In the genomic region with DNA sequence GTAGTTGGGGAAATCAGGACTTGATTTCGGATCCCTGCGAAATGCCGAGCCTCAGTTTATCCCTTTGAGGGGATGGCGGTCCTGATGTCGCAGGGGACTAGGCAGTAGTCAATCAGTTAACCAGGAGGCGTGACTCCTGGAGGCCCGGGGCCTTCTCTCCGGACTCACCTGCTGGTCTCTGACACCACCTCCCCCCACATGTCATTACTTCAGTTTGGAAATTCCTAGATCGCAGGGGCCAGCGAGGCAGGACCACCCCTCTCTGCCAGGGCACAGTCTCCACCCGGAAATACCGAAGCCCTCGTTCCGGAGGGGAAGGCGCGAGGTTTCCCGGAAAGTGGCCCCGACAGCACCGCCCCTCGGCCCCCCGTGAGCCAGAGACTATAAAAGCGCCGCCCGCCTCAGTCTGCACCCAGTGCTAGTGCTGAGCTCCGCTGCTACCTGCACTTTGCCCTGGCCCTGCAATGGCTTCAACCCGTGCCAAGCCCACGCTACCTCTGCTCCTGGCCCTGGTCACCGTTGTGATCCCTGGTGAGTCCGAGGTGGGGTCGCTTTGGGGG, we compare ENCODE assay signal across 8 mouse cellular contexts. TPM values are rescaled to one million over a fixed set of nuclear protein-coding genes. Genes with fewer than 3 reads are reported as not detected.
DNase-seq lines count a peak whose midpoint lies in the region; ATAC-seq and TF ChIP-seq lines count a peak whose summit lies in the region.

A gene (plus strand): TSS at position 415 of the 560 bp plus-strand sequence.

- ATAC-seq in forebrain, embryonic 13.5 days, result no peak

- WGBS in forebrain, embryonic 13.5 days, result under 1% methylated on average over 28 of the region's 30 CpGs

- peak within 1 kb of the TSS; percentile 37 for H3K4me3 ChIP-seq in left cerebral cortex, adult 2 months
- peak within 1 kb of the TSS; percentile 15 for H3K4me3 ChIP-seq in forebrain, embryonic 13.5 days
- peak within 1 kb of the TSS; percentile 93 for H3K4me3 ChIP-seq in megakaryocyte, embryonic 14.5 days (replicated peaks)

- peaks cover 74% of the 10 kb centered on the region for H3K27me3 ChIP-seq in forebrain, embryonic 13.5 days
- H3K27me3 ChIP-seq in megakaryocyte, embryonic 14.5 days (replicated peaks), result peaks cover 45% of the 10 kb centered on the region
- no peaks in the 10 kb centered on the region for H3K27me3 ChIP-seq in splenic B cell, adult 2 months (ENCODE audit: control insufficient read depth, insufficient read depth, low read length, poor library complexity, severe bottlenecking)

- intact Hi-C loops in left cerebral cortex, adult 2 months (cut with DNase I), result no loop called here
- intact Hi-C loops in heart, postnatal 36 days (cut with DNase I), result loop anchor here (2.0 kb wide), 1 partner anchor 13 kb away; a partner anchor contains a TSS

- peak within 1 kb of the TSS; percentile 49; the same call in 1 of the 2 replicates for H3K9ac ChIP-seq in forebrain, embryonic 13.5 days

- no peak for TF ChIP-seq CTCF in left cerebral cortex, adult 2 months (IDR thresholded peaks at IDR 0.05)

- H3K9me3 ChIP-seq in forebrain, embryonic 13.5 days (replicated peaks), result no peaks in the 10 kb centered on the region
- no peaks in the 10 kb centered on the region for H3K9me3 ChIP-seq in megakaryocyte, embryonic 14.5 days

- peaks cover 10% of the 10 kb centered on the region for H3K4me1 ChIP-seq in forebrain, embryonic 13.5 days
- peaks cover 56% of the 10 kb centered on the region for H3K4me1 ChIP-seq in megakaryocyte, embryonic 14.5 days

- H3K4me2 ChIP-seq in forebrain, embryonic 13.5 days, result peak within 1 kb of the TSS; percentile 40

- peak in 1 of 2 experiments; percentile 46 for DNase-seq in left cerebral cortex, adult 2 months (ENCODE audit: extremely low spot score in 1 of 2, low spot score in 2 of 2)
- DNase-seq in left cerebral cortex, adult 11 months (ENCODE audit: low spot score), result no peak
- peak; percentile 76 to 78 for DNase-seq in heart, postnatal 36 days
- peak; percentile 82 to 89 for DNase-seq in kidney, postnatal 4 days
- DNase-seq in splenic B cell, adult 2 months (ENCODE audit: low read depth, low spot score), result peak; percentile 81
- no peak for DNase-seq in retina, embryonic 14.5 days (ENCODE audit: low spot score)

- H3K27ac ChIP-seq in left cerebral cortex, adult 2 months, result no peak within 1 kb of the TSS; the same call in 1 of the 2 replicates
- H3K27ac ChIP-seq in forebrain, embryonic 13.5 days, result no peak within 1 kb of the TSS

- no peaks in the 10 kb centered on the region for H3K36me3 ChIP-seq in forebrain, embryonic 13.5 days (ENCODE audit: poor library complexity, severe bottlenecking)
- peaks cover 10% of the 10 kb centered on the region for H3K36me3 ChIP-seq in megakaryocyte, embryonic 14.5 days (replicated peaks; ENCODE audit: low read length)
- 0 out of 2 replicates have a peak, but pooled peaks cover 3% of the 10 kb centered on the region for H3K36me3 ChIP-seq in splenic B cell, adult 2 months (ENCODE audit: control insufficient read depth, insufficient read depth, low read length, poor library complexity, severe bottlenecking)

RNA-seq across cellular contexts. Expression of the gene that starts here (rescaled TPM):
- total RNA-seq in left cerebral cortex, adult 2 months (2021), result 1 to 10 TPM; 2.0 to 3.6 TPM
- polyA plus RNA-seq in forebrain, embryonic 13.5 days (2015; fragmentation: Nextera tagmentation; extraction: Ambion mirVana), result 2.4 and 2.8 TPM in 2 replicates
- total RNA-seq in heart, postnatal 36 days (2021), result 1 to 10 TPM; 8.5 to 9.9 TPM
- 8.8 and 10.8 TPM in 2 replicates for polyA plus RNA-seq in megakaryocyte, embryonic 14.5 days (2012; ENCODE audit: insufficient read depth, low replicate concordance)

Comparison
In these comparisons a context has a peak if more than half of its experiments do, and no peak if none do; other contexts are left out.
1. DNase-seq: peak in heart, postnatal 36 days (2 of 2), kidney, postnatal 4 days (2 of 2) and splenic B cell, adult 2 months (single experiment); none in left cerebral cortex, adult 11 months (single experiment) and retina, embryonic 14.5 days (single experiment).
2. H3K4me3 ChIP-seq: peak in every context shown above with its lines; median percentile 93 in megakaryocyte, embryonic 14.5 days; 37 in left cerebral cortex, adult 2 months; 15 in forebrain, embryonic 13.5 days.